Comparison of ENCODE assay signal across 14 mouse cellular contexts in genomic region chr13:120223012-120223659, GRCm38 (mm10). TPM values are rescaled to one million over a fixed set of nuclear protein-coding genes. Genes with fewer than 3 reads are reported as not detected.
"Had no signal": no experiment of that assay in that cellular context is flagged by ENCODE, and none has a peak within 500 bp of the region (broad histone marks: within the 10 kb centered on the region; RNA-seq: fewer than 3 reads in every experiment).

No protein-coding gene starts in this region.

RNA-seq across cellular contexts. Expression of gene Gm21762, which starts 7.4 kb away (rescaled TPM):
- total RNA-seq: layer of hippocampus, postnatal 25 days; left cerebral cortex, adult 2 months; left cerebral cortex, postnatal 14 days had no signal
- polyA plus RNA-seq: kidney, embryonic 15.5 days; large intestine, adult 2 months; limb, embryonic 10.5 days; limb, embryonic 14.5 days; liver, embryonic 11.5 days; liver, embryonic 15.5 days; lung, postnatal 0 days; midbrain, embryonic 13.5 days; neural tube, embryonic 12.5 days; stomach, embryonic 14.5 days had no signal

RNA-seq across cellular contexts. Expression of gene Gm21731, which starts 15.8 kb away (rescaled TPM):
- total RNA-seq: layer of hippocampus, postnatal 25 days; left cerebral cortex, adult 2 months; left cerebral cortex, postnatal 14 days had no signal
- polyA plus RNA-seq: kidney, embryonic 15.5 days; large intestine, adult 2 months; limb, embryonic 10.5 days; limb, embryonic 14.5 days; liver, embryonic 11.5 days; liver, embryonic 15.5 days; lung, adult 2 months; lung, postnatal 0 days; midbrain, embryonic 13.5 days; neural tube, embryonic 12.5 days; stomach, embryonic 14.5 days had no signal

RNA-seq across cellular contexts. Expression of gene AF067061, which starts 39.8 kb away (rescaled TPM):
- total RNA-seq: layer of hippocampus, postnatal 25 days; left cerebral cortex, adult 2 months; left cerebral cortex, postnatal 14 days had no signal
- polyA plus RNA-seq: kidney, embryonic 15.5 days; large intestine, adult 2 months; limb, embryonic 10.5 days; limb, embryonic 14.5 days; liver, embryonic 11.5 days; liver, embryonic 15.5 days; lung, adult 2 months; lung, postnatal 0 days; midbrain, embryonic 13.5 days; neural tube, embryonic 12.5 days; stomach, embryonic 14.5 days had no signal

RNA-seq across cellular contexts. Expression of gene Gm21818, which starts 50.9 kb away (rescaled TPM):
- total RNA-seq: layer of hippocampus, postnatal 25 days; left cerebral cortex, adult 2 months; left cerebral cortex, postnatal 14 days had no signal
- polyA plus RNA-seq: kidney, embryonic 15.5 days; large intestine, adult 2 months; limb, embryonic 10.5 days; limb, embryonic 14.5 days; liver, embryonic 11.5 days; liver, embryonic 15.5 days; lung, adult 2 months; lung, postnatal 0 days; midbrain, embryonic 13.5 days; neural tube, embryonic 12.5 days; stomach, embryonic 14.5 days had no signal
